Mouse (Mus musculus) heart, postnatal 0 days (tissue): ENCODE data around the gene Gins2. TPM values are rescaled to one million over a fixed set of nuclear protein-coding genes. Genes with fewer than 3 reads are reported as not detected.

ENCODE experiments used
- ATAC-seq: fragments of 200-750 bp; cut with Nextera tagmentation; 2 replicates; pipeline ENCODE4 v1.8.0; 2017; ENCODE audit warnings: low read depth, moderate number of reproducible peaks, moderate library complexity; ENCODE audit not compliant: insufficient read depth
- DNase-seq: peaks from one replicate; pipeline ENCODE4 v3.0.0-alpha.2; 2016; ENCODE audit warnings: low spot score
- H3K27ac ChIP-seq: fragments of 300-500 bp; sonication (generic); 2 replicates; pipeline ENCODE4 v1.5.1; 2014; ENCODE audit warnings: low read depth, mild to moderate bottlenecking
- H3K27me3 ChIP-seq: fragments of 300-500 bp; sonication (generic); 2 replicates; pipeline ENCODE4 v1.6.1; 2014; ENCODE audit warnings: low read length, mixed read lengths; ENCODE audit not compliant: control insufficient read depth, insufficient read depth
- H3K36me3 ChIP-seq: fragments of 300-500 bp; sonication (generic); replicated peaks from 2 replicates; pipeline ENCODE4 v1.6.1; 2014; ENCODE audit warnings: low read length, mixed read lengths; ENCODE audit not compliant: control insufficient read depth, insufficient read depth
- H3K4me1 ChIP-seq: fragments of 300-500 bp; sonication (generic); 2 replicates; pipeline ENCODE4 v1.6.1; 2014; ENCODE audit warnings: antibody characterized with exemption; ENCODE audit not compliant: control insufficient read depth, insufficient read depth
- H3K4me2 ChIP-seq: fragments of 300-500 bp; sonication (generic); 2 replicates; pipeline ENCODE4 v1.6.1; 2014; ENCODE audit warnings: low read depth, mild to moderate bottlenecking, low read length, moderate library complexity
- H3K4me3 ChIP-seq: fragments of 300-500 bp; sonication (generic); 2 replicates; pipeline ENCODE4 v1.5.1; 2014; ENCODE audit warnings: low read depth, low read length
- H3K9ac ChIP-seq: fragments of 300-500 bp; sonication (generic); replicated peaks from 2 replicates; pipeline ENCODE4 v1.6.1; 2014; ENCODE audit warnings: low read depth, low read length, mixed read lengths
- H3K9me3 ChIP-seq: fragments of 300-500 bp; sonication (generic); replicated peaks from 2 replicates; pipeline ENCODE4 v1.6.1; 2016; ENCODE audit warnings: low read length; ENCODE audit not compliant: control insufficient read depth
- CTCF ChIP-seq: IDR thresholded peaks from 2 replicates; pipeline ENCODE4 v1.5.1; 2016; ENCODE audit warnings: antibody characterized with exemption, control low read depth, low read depth
- EP300 ChIP-seq: IDR thresholded peaks from 2 replicates; pipeline ENCODE4 v1.6.1; 2016; ENCODE audit warnings: antibody characterized with exemption, low read depth
- WGBS: fragments of 180-500 bp; shearing (Covaris S2); extraction: QIAGEN DNeasy Blood & Tissue Kit; methylation state at CpG from one replicate; pipeline ENCODE4 v1.1.7; 2014; 5-methylcytosine and 5-hydroxymethylcytosine counted together
- polyA plus RNA-seq: library from polyadenylated mRNA; unstranded; fragments of >200 nt; fragmentation: Nextera tagmentation; extraction: Ambion mirVana; gene quantifications from 2 replicates; pipeline ENCODE4 v1.2.1, GENCODE M21; 2015
- total RNA-seq: library from RNA; depleted of rRNA; stranded (reverse); fragments of >200 nt; gene quantifications from 2 replicates; pipeline ENCODE4 v1.2.3, GENCODE M21; 2014; ENCODE audit warnings: low replicate concordance

Gene Gins2
- total and polyA plus RNA-seq, 2 experiments from 2014 or later: 19.3 to 52.1 TPM

GRCm38 (mm10) chr8:120534504-120535368 lies 54.4 kb downstream of the Gins2 start:
- DNase-seq (peak; percentile 88), ATAC-seq (peak; percentile 18; the same call in 1 of the 2 replicates)
- no peak overlapping the region for H3K4me3 ChIP-seq
- H3K4me2 ChIP-seq: no peak overlapping the region
- no peak overlapping the region for H3K9ac ChIP-seq
- TF ChIP-seq EP300 (0 out of 2 replicates have a peak, but pooled peaks have one; percentile 12), CTCF (peak; percentile 99)
- peaks cover 39% of the 10 kb centered on the region for H3K4me1 ChIP-seq
- no peaks in the 10 kb centered on the region for H3K27me3 ChIP-seq
- H3K9me3 ChIP-seq: no peaks in the 10 kb centered on the region
- H3K27ac ChIP-seq: no peak overlapping the region
- WGBS: 33% methylated on average over 13 of the region's 14 CpGs
- H3K36me3 ChIP-seq: no peaks in the 10 kb centered on the region

GRCm38 (mm10) chr8:120534080-120534479 lies 55.0 kb downstream of the Gins2 start:
- no peaks in the 10 kb centered on the region for H3K36me3 ChIP-seq
- TF ChIP-seq CTCF (no peak), EP300 (no peak)
- ATAC-seq (no peak), DNase-seq (no peak)
- no peak overlapping the region for H3K4me3 ChIP-seq
- H3K27me3 ChIP-seq: no peaks in the 10 kb centered on the region
- no peak overlapping the region for H3K27ac ChIP-seq
- peaks cover 32% of the 10 kb centered on the region for H3K4me1 ChIP-seq
- H3K4me2 ChIP-seq: no peak overlapping the region
- H3K9ac ChIP-seq: no peak overlapping the region
- no peaks in the 10 kb centered on the region for H3K9me3 ChIP-seq
- 49% methylated on average over 8 of the region's 8 CpGs for WGBS

DNA sequence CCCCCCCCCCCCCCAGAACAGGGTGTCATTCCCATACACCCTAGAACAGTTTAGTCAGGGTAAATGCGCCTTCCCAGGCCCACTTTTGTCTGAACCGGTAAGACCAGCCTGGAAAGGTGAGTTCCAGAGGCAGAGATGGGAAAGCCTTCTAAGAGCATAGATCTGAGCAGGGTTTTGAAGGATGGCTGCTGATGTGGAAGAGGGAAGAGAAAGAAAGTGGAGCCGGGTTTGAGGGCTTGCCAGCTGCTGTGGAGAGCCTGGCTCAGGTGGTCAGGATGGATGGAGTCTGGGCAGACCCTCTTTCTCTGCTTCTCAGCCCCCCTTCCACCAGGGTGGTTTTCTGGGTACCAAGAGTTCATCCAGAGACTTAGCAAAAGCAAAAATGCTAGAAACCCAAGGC lies 55.7 kb downstream of the Gins2 start:
- DNase-seq (no peak), ATAC-seq (no peak)
- Histone ChIP-seq H3K27me3 (no peaks in the 10 kb centered on the region), H3K4me3 (no peak overlapping the region), H3K4me1 (peaks cover 27% of the 10 kb centered on the region), H3K36me3 (no peaks in the 10 kb centered on the region), H3K27ac (no peak overlapping the region), H3K4me2 (no peak overlapping the region; the same call in 1 of the 2 replicates), H3K9ac (no peak overlapping the region), H3K9me3 (no peaks in the 10 kb centered on the region)
- 76% methylated on average over 3 of the region's 3 CpGs for WGBS
- TF ChIP-seq EP300: no peak
- no peak for TF ChIP-seq CTCF

DNA sequence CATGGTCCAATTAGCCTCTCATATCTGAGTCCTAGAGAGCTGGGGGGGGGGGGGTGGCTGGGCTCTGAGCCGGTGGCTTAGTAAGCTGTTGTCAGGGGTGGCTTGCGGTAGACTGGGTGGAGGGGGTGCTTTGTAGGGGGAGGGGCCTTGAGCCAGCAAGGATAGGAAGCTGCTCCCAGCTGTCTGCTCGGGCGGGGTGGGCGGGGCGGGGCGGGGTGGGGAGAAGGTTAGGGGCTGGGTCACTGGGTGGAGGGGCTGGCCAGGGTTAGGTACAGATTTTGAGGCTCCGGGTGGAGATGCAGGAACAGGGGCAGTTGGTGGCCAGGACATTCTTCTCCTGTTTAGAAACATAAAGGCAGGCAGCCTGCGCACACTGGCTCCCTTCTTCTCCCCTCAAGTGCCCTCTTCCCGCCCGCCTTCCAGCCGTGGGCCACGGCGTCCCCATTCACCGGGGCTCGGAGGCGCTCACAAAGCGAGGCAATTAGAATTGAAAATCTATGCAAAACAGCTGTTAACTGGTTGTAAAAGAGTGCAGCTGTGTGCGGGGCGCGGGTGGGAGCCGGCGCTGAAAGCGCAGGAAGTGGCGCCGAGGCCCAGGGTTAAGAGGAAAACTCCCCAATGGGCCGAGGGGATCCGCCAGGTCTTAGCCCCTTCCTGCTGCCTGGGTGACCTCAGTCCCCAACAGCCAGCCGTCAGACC lies 56.4 kb downstream of the Gins2 start:
- H3K4me3 ChIP-seq: peak overlapping the region; percentile 10; the same call in 1 of the 2 replicates

DNA sequence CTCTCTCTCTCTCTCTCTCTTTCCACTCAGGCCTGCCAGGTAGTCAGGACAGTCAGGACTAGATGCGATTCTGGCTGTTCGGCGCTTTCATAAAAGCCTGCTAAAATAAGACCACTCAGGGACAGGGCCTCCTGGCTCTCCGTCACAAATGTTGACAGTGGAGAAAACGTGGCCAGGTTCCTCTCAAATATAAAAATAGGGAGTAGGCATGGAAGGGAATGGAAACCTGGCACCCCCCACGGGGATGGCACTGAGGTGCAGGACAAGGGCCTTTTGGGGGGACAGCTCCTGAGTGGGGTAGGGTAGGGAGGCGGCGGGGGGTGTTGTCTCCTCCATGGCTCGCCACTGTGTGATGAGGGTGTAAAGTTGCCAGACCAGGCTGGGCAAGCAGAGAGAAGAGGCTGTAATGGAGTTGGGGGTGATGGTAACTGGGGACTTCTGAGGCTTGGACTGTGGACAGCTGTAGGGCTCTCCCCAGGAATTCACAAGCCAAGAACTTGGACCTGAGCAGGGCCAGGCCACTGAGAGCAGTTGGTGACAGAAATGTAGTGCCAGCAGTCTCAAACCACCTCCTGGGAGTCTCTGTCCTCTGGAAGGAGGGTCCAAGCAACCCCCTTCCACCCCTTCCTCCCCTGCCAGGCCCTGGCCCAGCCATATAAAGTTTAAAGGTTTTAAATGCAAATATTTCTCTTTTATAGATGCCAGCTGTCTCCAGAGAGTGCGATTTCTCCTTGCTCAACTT lies 57.2 kb downstream of the Gins2 start:
- Histone ChIP-seq H3K4me1 (peaks cover 34% of the 10 kb centered on the region), H3K36me3 (no peaks in the 10 kb centered on the region), H3K4me2 (peak overlapping the region; percentile 48; the same call in 1 of the 2 replicates), H3K27ac (peak overlapping the region; percentile 78), H3K27me3 (no peaks in the 10 kb centered on the region), H3K4me3 (no peak overlapping the region), H3K9ac (no peak overlapping the region), H3K9me3 (no peaks in the 10 kb centered on the region)
- WGBS: 35% methylated on average over 10 of the region's 10 CpGs
- ATAC-seq (peak; percentile 14; the same call in 1 of the 2 replicates), DNase-seq (peak; percentile 67)
- TF ChIP-seq EP300 (0 out of 2 replicates have a peak, but pooled peaks have one; percentile 22), CTCF (no peak)

More for the DNA sequence above, 56.4 kb downstream of the Gins2 start:
- H3K4me1 ChIP-seq: peaks cover 32% of the 10 kb centered on the region
- no peaks in the 10 kb centered on the region for H3K36me3 ChIP-seq
- H3K27ac ChIP-seq: peak overlapping the region; percentile 78
- WGBS: 16% methylated on average over 28 of the region's 29 CpGs
- ATAC-seq: no peak
- TF ChIP-seq EP300: no peak
- no peak for TF ChIP-seq CTCF
- peak overlapping the region; percentile 48 for H3K4me2 ChIP-seq
- H3K9ac ChIP-seq: no peak overlapping the region
- DNase-seq: no peak
- no peaks in the 10 kb centered on the region for H3K9me3 ChIP-seq
- H3K27me3 ChIP-seq: no peaks in the 10 kb centered on the region
